9 mouse cellular contexts compared by ENCODE assay signal in the genomic region with DNA sequence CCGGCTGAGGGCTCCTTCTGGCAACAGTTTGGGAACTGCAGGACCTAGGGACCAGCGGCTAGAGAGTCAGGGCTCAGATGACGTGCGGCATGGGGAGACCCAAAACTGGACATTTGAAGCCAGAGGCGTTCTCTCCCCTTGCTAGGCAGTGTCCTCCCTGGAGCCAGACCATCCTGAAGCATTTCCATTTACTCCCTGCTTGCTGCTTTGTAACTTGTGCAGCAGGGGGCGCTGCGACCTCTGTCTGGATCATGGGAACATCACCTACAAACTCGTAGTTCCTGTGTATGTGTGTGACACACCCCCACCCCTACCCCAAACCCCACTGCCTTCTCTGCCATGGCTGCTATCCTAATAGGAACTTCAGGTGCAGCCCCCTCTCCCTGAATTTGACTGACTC. TPM values are rescaled to one million over a fixed set of nuclear protein-coding genes. Genes with fewer than 3 reads are reported as not detected.
DNase-seq lines count a peak whose midpoint lies in the region; ATAC-seq lines count a peak whose summit lies in the region.
"Had no signal": no experiment of that assay in that cellular context is flagged by ENCODE, and none has a peak within 500 bp of the region (broad histone marks: within the 10 kb centered on the region; RNA-seq: fewer than 3 reads in every experiment).

No protein-coding gene starts in this region.

- no peak overlapping the region for H3K4me3 ChIP-seq in hindbrain, embryonic 10.5 days
- no peak overlapping the region for H3K4me3 ChIP-seq in hindbrain, embryonic 13.5 days

- peak; percentile 70 for DNase-seq in hindbrain, embryonic 10.5 days (ENCODE audit: low spot score)
- DNase-seq in urinary bladder, postnatal 25 days (ENCODE audit: low spot score): peak; percentile 50
- no peak for DNase-seq in urinary bladder, adult 2 months (ENCODE audit: low spot score)
- peak; percentile 19 for DNase-seq in c-Kit-positive CD71-positive TER-119-negative erythroid progenitor cells, embryonic 14.5 days (ENCODE audit: low read depth)
- DNase-seq in kidney, postnatal 10 days: peak; percentile 82
- DNase-seq in naive thymus-derived CD4-positive, alpha-beta T cell, adult 2 months (ENCODE audit: low read depth): peak; percentile 52

- H3K4me2 ChIP-seq in hindbrain, embryonic 13.5 days: no peak overlapping the region

- H3K27ac ChIP-seq in hindbrain, embryonic 10.5 days: no peak overlapping the region
- no peak overlapping the region for H3K27ac ChIP-seq in hindbrain, embryonic 13.5 days
- H3K27ac ChIP-seq: macrophage had no signal

- 25% methylated on average over 8 of the region's 8 CpGs for WGBS in hindbrain, embryonic 10.5 days
- WGBS in hindbrain, embryonic 13.5 days: 20% methylated on average over 8 of the region's 8 CpGs

- H3K27me3 ChIP-seq in hindbrain, embryonic 10.5 days (ENCODE audit: insufficient read depth, poor library complexity, severe bottlenecking): peaks cover 4% of the 10 kb centered on the region; the same call in 1 of the 2 replicates
- H3K27me3 ChIP-seq in hindbrain, embryonic 13.5 days: no peaks in the 10 kb centered on the region

- H3K36me3 ChIP-seq in hindbrain, embryonic 10.5 days: no peaks in the 10 kb centered on the region
- H3K36me3 ChIP-seq in hindbrain, embryonic 13.5 days: no peaks in the 10 kb centered on the region

- no peak overlapping the region for H3K9ac ChIP-seq in hindbrain, embryonic 13.5 days

- ATAC-seq in hindbrain, embryonic 13.5 days (ENCODE audit: low FRiP score): no peak
- ATAC-seq in erythroid progenitor cell, adult 5-6 weeks (replicated peaks; ENCODE audit: low FRiP score, poor library complexity, severe bottlenecking): no peak

- H3K4me1 ChIP-seq in hindbrain, embryonic 10.5 days (replicated peaks): peaks cover 13% of the 10 kb centered on the region
- peaks cover 19% of the 10 kb centered on the region for H3K4me1 ChIP-seq in hindbrain, embryonic 13.5 days (replicated peaks)

- 0 out of 2 replicates have a peak, but pooled peaks cover 3% of the 10 kb centered on the region for H3K9me3 ChIP-seq in hindbrain, embryonic 10.5 days
- no peaks in the 10 kb centered on the region for H3K9me3 ChIP-seq in hindbrain, embryonic 13.5 days

RNA-seq across cellular contexts. Expression of a gene that starts 4.8 kb away (rescaled TPM):
- polyA plus RNA-seq in hindbrain, embryonic 10.5 days (2016; fragmentation: Nextera tagmentation; extraction: Ambion mirVana): not detected in 2 replicates
- 0.10 TPM in 1 of 2 replicates, not detected in the other for polyA plus RNA-seq in hindbrain, embryonic 13.5 days (2015; fragmentation: Nextera tagmentation; extraction: Ambion mirVana)
- polyA plus RNA-seq in urinary bladder, adult 2 months (2012; rRNA removed): 1.7 and 1.9 TPM in 2 replicates
- total RNA-seq in erythroid progenitor cell, adult 5-6 weeks (2015; ENCODE audit: low replicate concordance): not detected in 2 replicates
- total RNA-seq in erythroid progenitor cell, adult 5-6 weeks (2017; ENCODE audit: low replicate concordance): not detected in 2 replicates
- polyA plus RNA-seq: macrophage had no signal

RNA-seq across cellular contexts. Expression of a gene that starts 7.3 kb away (rescaled TPM):
- polyA plus RNA-seq in hindbrain, embryonic 10.5 days (2016; fragmentation: Nextera tagmentation; extraction: Ambion mirVana): not detected in 2 replicates
- 0.38 TPM in 1 of 2 replicates, not detected in the other for polyA plus RNA-seq in hindbrain, embryonic 13.5 days (2015; fragmentation: Nextera tagmentation; extraction: Ambion mirVana)
- polyA plus RNA-seq in urinary bladder, adult 2 months (2012; rRNA removed): not detected in 2 replicates
- not detected in 2 replicates for total RNA-seq in erythroid progenitor cell, adult 5-6 weeks (2015; ENCODE audit: low replicate concordance)
- total RNA-seq in erythroid progenitor cell, adult 5-6 weeks (2017; ENCODE audit: low replicate concordance): not detected in 2 replicates
- polyA plus RNA-seq: macrophage had no signal

RNA-seq across cellular contexts. Expression of a gene that starts 35.9 kb away (rescaled TPM):
- polyA plus RNA-seq in hindbrain, embryonic 10.5 days (2016; fragmentation: Nextera tagmentation; extraction: Ambion mirVana): 0.22 and 0.37 TPM in 2 replicates
- 3.7 and 4.2 TPM in 2 replicates for polyA plus RNA-seq in hindbrain, embryonic 13.5 days (2015; fragmentation: Nextera tagmentation; extraction: Ambion mirVana)
- 0.07 and 0.22 TPM in 2 replicates for polyA plus RNA-seq in urinary bladder, adult 2 months (2012; rRNA removed)
- total RNA-seq in erythroid progenitor cell, adult 5-6 weeks (2015; ENCODE audit: low replicate concordance): not detected in 2 replicates
- not detected in 2 replicates for total RNA-seq in erythroid progenitor cell, adult 5-6 weeks (2017; ENCODE audit: low replicate concordance)
- polyA plus RNA-seq: macrophage had no signal

RNA-seq across cellular contexts. Expression of a gene that starts 49.0 kb away (rescaled TPM):
- 2.9 and 4.1 TPM in 2 replicates for polyA plus RNA-seq in hindbrain, embryonic 10.5 days (2016; fragmentation: Nextera tagmentation; extraction: Ambion mirVana)
- polyA plus RNA-seq in hindbrain, embryonic 13.5 days (2015; fragmentation: Nextera tagmentation; extraction: Ambion mirVana): 9.9 and 10.3 TPM in 2 replicates
- 1.2 and 1.8 TPM in 2 replicates for polyA plus RNA-seq in urinary bladder, adult 2 months (2012; rRNA removed)
- total RNA-seq in erythroid progenitor cell, adult 5-6 weeks (2015; ENCODE audit: low replicate concordance): not detected in 2 replicates
- total RNA-seq in erythroid progenitor cell, adult 5-6 weeks (2017; ENCODE audit: low replicate concordance): not detected in 2 replicates
- polyA plus RNA-seq: macrophage had no signal
